Mouse (Mus musculus) adrenal gland, postnatal 4 days (tissue): ENCODE measurements around the gene Olfr1013. TPM values are rescaled to one million over a fixed set of nuclear protein-coding genes. Genes with fewer than 3 reads are reported as not detected.

Experiments used
- DNase-seq, 2 experiments: peaks; one replicate each; pipeline ENCODE4 v3.0.0; 2021 to 2022; ENCODE audit warnings: low spot score in 2 of 2, mixed read lengths in 2 of 2
- long read RNA-seq, 2 experiments: library from polyadenylated mRNA; stranded (forward); transcript quantifications; one replicate each; pipeline ENCODE4 v2.0.0; 2021
- total RNA-seq, 2 experiments: library from RNA; stranded (reverse); gene quantifications; 2 replicates each; pipeline ENCODE4 v1.2.3; 2021

Olfr1013 gene
- not detected for total RNA-seq
- long read RNA-seq, experiment 1: 0 reads
- long read RNA-seq, experiment 2: 0 reads

DNA sequence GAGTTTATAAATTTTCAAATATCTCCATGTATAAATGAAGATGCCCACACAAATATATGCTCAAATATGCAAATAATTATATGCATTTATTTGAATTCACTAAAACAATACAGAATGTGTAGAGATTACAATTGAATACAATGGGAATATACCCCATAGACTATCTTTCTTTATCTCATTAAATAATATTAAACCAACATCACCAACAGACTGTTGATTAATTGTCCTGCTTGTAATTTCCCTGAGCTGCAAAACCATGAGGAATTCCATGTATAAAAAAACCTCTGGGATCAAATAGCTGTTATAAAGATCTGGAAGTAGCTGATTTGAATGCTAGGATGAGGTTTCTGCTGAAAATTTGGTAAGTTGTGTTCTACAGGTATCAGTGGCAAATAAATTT lies at the start of gene Olfr1013:
TSS of gene Olfr1013 (plus strand) at position 301 of the 400 bp plus-strand sequence.
- DNase-seq: no peak

DNA sequence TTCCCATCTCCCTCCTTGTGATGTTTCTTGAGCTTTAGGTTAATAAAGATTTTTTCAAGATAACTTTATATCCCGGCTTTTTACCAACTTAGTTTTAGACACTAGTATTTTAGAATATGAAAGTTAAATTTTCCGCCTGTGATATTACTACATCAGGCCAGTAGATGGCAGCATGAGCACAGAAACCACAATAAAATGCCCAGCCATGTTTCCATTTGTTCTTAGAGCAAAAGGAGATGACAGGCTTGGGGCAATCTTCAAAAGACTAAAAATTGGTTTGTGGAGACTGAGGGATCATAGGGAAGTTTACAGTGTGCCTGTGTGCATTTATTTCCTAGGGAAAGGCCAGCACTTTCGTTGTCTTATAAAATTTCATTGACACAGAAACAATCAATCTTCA lies 41.1 kb upstream of the Olfr1013 start:
- DNase-seq: no peak

DNA sequence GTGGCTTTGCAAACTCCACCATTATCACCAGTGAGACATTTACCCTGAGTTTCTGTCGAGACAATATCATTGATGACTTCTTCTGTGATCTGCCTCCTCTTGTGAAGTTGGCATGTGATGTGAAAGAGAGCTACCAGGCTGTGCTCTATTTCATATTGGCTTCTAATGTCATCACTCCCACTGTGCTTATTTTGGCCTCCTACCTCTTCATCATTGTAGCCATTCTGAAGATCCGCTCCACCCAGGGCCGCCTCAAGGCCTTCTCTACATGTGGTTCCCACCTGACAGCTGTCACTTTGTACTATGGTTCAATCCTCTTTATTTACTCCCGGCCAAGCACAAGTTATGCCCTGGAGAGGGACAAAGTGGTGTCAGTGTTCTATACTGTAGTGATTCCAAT lies 13.1 kb upstream of the Olfr1013 start:
- DNase-seq: no peak

DNA sequence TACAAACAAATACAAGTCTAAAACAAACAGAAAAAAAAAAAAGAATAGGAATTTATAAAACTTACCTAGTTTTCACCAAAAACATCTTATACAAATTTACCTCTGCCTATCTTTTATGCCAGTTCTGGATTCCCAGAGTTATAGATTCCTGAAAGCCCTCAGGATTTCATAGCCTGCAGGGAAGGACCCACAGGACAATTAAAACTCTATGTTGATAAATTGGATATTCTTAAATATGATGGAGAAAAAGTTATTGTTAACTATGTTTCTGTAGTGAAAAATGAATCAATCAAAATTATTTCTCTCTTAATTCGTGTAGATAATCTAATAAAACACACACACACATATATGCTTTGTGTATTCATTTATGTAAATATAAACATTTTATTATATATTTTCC lies 4.2 kb upstream of the Olfr1013 start, which contains the start of gene Olfr1012:
TSS of gene Olfr1012 (minus strand) at position 101 of the 400 bp plus-strand sequence.
- no peak for DNase-seq

DNA sequence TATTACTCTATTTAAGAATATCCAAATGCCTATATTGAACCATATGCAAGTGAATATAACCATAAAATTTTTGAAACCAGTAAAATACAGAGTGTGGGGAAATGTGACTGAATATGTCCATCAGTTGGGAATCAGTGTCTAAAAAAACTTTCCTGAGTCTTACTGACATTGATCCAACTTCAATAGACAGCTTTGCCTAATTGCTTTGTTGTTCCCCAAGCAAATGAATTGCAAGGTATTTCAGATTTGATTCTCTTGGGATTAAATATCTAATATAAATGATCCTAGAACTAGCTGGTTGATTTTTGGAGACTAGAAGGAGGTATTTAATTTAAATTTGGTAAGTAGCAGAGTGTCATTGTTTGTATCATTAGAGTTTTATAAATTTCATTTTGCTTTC lies 5.5 kb downstream of the Olfr1013 start, which contains the start of gene Olfr1014:
TSS of gene Olfr1014 (plus strand) at position 301 of the 400 bp plus-strand sequence.
- DNase-seq: no peak

DNA sequence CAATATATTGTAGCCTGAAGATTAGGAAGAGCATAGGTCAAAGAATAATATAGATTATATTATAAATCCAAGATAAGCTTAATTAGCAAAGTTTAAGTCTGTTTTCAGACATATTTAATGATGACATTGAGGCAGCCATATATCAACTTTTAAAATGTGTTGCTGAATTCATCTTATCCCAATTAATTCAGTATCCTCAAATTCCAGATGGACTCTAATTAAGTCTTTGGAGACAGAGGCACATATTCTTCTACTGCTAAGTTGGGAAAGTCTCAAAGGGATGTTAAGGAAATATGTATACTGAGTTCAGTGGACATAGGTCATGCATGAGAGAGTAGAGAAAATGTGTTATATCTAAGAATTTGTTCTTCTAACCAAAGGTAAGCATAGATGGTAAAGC lies 14.8 kb downstream of the Olfr1013 start, which contains the start of gene Olfr1015:
TSS of gene Olfr1015 (plus strand) at position 301 of the 400 bp plus-strand sequence.
- DNase-seq: no peak

DNA sequence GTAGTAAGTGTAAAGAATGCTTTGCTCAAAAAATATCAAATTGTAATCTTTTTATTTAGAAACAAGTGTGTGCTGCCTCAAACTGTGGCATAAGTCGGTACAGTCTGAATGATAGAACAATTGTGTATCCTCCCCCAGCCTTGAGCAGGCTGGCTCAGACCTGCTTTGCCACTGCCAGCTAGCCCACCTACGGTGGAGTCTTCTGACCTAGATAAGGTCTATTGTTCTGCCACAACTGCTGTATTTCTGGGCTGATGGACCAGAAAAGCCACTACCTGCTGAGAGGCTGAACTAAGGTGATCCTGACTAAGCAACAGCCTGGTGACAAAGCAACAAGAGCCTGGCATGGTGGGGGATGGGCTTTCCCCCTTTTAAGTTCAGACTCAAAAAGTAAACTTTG lies 25.4 kb downstream of the Olfr1013 start:
- no peak for DNase-seq

DNA sequence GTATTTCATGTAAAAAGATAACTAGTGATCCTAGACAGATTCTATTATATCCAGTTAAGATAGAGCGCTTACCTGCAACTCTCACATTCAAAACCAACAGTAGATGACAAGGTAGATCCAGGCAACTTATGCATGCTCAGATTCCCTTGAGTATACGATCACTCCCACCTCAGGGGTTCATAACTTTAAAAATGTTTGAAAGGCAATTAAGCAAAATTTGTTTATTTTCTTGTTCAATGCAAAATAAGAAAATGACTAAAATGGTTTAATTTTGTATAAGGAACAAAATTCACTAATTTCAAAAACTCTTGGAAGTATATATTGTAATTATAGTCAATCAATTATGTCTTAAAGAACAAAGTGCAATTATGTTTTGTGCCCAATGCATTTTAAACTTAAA lies 35.5 kb downstream of the Olfr1013 start, which contains the start of gene Olfr1016:
TSS of gene Olfr1016 (minus strand) at position 101 of the 400 bp plus-strand sequence.
- DNase-seq: no peak

DNA sequence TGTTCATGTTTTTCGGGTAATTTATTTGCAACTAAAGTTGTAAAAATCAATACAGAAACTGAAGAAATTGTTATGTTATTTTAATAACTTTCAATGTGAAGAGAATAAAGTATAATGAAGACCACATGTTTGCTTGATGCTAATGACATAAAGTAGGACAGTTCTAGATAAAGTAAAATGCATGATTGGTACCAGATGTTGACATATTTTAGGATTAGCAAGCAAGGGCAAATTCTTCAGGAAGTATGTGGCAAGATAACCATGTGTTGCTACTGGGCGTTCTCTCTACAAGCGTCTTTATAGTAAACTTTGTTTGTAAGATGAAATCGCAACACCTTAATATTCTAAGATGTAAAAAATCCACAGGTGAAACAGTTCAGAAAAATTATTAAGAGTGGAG lies 37.6 kb downstream of the Olfr1013 start:
- no peak for DNase-seq

DNA sequence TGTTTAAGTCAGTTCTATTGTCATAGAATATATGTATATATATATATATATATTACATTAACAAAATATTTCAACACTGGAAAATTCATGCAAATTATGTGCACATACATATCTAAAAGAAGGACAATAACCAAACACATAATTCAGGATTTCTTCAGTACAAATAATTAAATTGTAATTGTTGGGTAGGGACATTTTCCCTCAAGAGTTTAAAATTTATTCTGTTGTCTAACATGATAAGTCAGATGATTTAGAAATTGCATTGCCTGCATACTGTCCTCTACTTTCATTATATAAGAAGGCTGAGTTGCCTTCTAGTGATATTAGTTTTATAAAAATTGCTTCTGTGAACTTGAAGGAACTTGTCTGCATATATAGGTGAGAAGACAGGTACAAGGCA lies 51.3 kb downstream of the Olfr1013 start, which contains the start of gene Olfr1018:
TSS of gene Olfr1018 (plus strand) at position 301 of the 400 bp plus-strand sequence.
- no peak for DNase-seq

Other genes with a start within 250 kb of the Olfr1013 start
- gene 4833423E24Rik, start 248.1 kb upstream of the Olfr1013 start, total RNA-seq: under 1 TPM; 0.34 to 0.48 TPM
- not detected for gene Olfr996, start 187.9 kb upstream of the Olfr1013 start, total RNA-seq
- not detected for gene Olfr998, start 178.2 kb upstream of the Olfr1013 start, total RNA-seq
- not detected for gene Olfr1000, start 155.2 kb upstream of the Olfr1013 start, total RNA-seq
- gene Olfr1002, start 116.4 kb upstream of the Olfr1013 start, total RNA-seq: not detected
- gene Olfr154, start 102.6 kb upstream of the Olfr1013 start, total RNA-seq: not detected
- gene Olfr1006, start 88.3 kb upstream of the Olfr1013 start, total RNA-seq: not detected
- gene Olfr1008, start 77.7 kb upstream of the Olfr1013 start, total RNA-seq: not detected
- gene Olfr1009, start 51.7 kb upstream of the Olfr1013 start, total RNA-seq: under 1 TPM in 1 of 2 experiments, not detected in 1; 0.11 TPM
- gene Olfr1012, start 4.3 kb upstream of the Olfr1013 start, total RNA-seq: not detected
- gene Olfr1014, start 5.6 kb downstream of the Olfr1013 start, total RNA-seq: not detected
- not detected for gene Olfr1015, start 14.9 kb downstream of the Olfr1013 start, total RNA-seq
- gene Olfr1016, start 35.4 kb downstream of the Olfr1013 start, total RNA-seq: not detected
- not detected for gene Olfr1018, start 51.4 kb downstream of the Olfr1013 start, total RNA-seq
- gene Olfr1019, start 78.4 kb downstream of the Olfr1013 start, total RNA-seq: not detected
- not detected for gene Olfr1020, start 79.9 kb downstream of the Olfr1013 start, total RNA-seq
- gene Olfr1022, start 101.5 kb downstream of the Olfr1013 start, total RNA-seq: not detected
- gene Olfr1023, start 118.5 kb downstream of the Olfr1013 start, total RNA-seq: not detected
- not detected for gene Olfr1024, start 138.0 kb downstream of the Olfr1013 start, total RNA-seq
- not detected for gene Olfr1025-ps1, start 148.1 kb downstream of the Olfr1013 start, total RNA-seq
- not detected for gene Olfr1026, start 154.5 kb downstream of the Olfr1013 start, total RNA-seq
- not detected for gene Olfr1028, start 183.3 kb downstream of the Olfr1013 start, total RNA-seq
- gene Olfr1029, start 206.8 kb downstream of the Olfr1013 start, total RNA-seq: not detected
- not detected for gene Olfr1030, start 212.2 kb downstream of the Olfr1013 start, total RNA-seq
- gene Olfr1031, start 223.2 kb downstream of the Olfr1013 start, total RNA-seq: not detected
- gene Olfr1032, start 238.4 kb downstream of the Olfr1013 start, total RNA-seq: not detected